11 mouse cellular contexts compared by ENCODE assay signal in the genomic region with DNA sequence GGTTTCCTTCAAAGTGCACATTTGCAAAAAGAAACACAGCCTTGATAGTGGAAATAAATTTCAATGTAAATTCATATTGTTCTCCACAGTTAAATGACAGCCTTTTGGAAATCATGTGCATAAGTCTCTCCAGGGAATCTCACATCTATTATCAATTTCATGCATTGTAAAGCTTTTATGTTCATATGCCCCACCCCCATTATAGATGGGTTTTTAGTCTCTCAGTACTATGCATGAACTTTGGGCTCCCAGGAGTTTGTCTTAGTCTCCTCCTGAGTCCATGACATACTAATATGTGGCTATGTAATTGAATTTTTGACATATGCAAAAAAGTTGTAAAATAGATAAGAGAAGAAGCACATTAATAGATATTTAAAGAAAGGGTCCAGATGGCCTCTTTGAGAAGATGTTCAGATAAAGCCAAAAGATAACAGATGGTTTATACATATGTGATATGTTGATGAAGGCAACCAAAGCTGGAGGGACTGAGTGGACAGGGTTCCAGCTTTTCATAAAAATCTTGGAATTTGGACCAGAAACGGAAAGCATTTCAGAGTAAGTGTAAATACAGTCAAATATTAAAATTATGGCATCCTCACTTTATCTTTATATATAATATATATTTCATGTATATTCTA.
"Had no signal": no experiment of that assay in that cellular context is flagged by ENCODE, and none has a peak within 500 bp of the region (broad histone marks: within the 10 kb centered on the region; RNA-seq: fewer than 3 reads in every experiment).

No protein-coding gene starts in this region.

- H3K4me1 ChIP-seq: limb, embryonic 15.5 days; liver, embryonic 12.5 days; neural tube, embryonic 13.5 days had no signal

- H3K4me3 ChIP-seq: limb, embryonic 15.5 days; liver, embryonic 12.5 days; neural tube, embryonic 13.5 days had no signal

- H3K27me3 ChIP-seq: limb, embryonic 15.5 days; liver, embryonic 12.5 days; neural tube, embryonic 13.5 days had no signal

- DNase-seq: kidney, postnatal 25 days; layer of hippocampus, postnatal 36 days; lung, postnatal 10 days; lung, postnatal 4 days; thymus, postnatal 4 days had no signal

- H3K4me2 ChIP-seq: limb, embryonic 15.5 days; liver, embryonic 12.5 days; lung, embryonic 14.5 days; midbrain, embryonic 11.5 days; neural tube, embryonic 13.5 days had no signal

- H3K27ac ChIP-seq: limb, embryonic 15.5 days; liver, embryonic 12.5 days; neural tube, embryonic 13.5 days; stomach, postnatal 0 days had no signal

- H3K36me3 ChIP-seq: limb, embryonic 15.5 days; liver, embryonic 12.5 days; neural tube, embryonic 13.5 days had no signal

- H3K9ac ChIP-seq: limb, embryonic 15.5 days; liver, embryonic 12.5 days; lung, embryonic 14.5 days; neural tube, embryonic 13.5 days had no signal

- H3K9me3 ChIP-seq: limb, embryonic 15.5 days; liver, embryonic 12.5 days; neural tube, embryonic 13.5 days had no signal

- ATAC-seq: liver, embryonic 12.5 days had no signal
